Mouse (Mus musculus): Measurements from ENCODE around the gene Haspin. TPM values are rescaled to one million over a fixed set of nuclear protein-coding genes. Genes with fewer than 3 reads are reported as not detected.

Haspin gene
- polyA plus RNA-seq (2017; shearing (Covaris generic)), result 5.8 TPM

DNA sequence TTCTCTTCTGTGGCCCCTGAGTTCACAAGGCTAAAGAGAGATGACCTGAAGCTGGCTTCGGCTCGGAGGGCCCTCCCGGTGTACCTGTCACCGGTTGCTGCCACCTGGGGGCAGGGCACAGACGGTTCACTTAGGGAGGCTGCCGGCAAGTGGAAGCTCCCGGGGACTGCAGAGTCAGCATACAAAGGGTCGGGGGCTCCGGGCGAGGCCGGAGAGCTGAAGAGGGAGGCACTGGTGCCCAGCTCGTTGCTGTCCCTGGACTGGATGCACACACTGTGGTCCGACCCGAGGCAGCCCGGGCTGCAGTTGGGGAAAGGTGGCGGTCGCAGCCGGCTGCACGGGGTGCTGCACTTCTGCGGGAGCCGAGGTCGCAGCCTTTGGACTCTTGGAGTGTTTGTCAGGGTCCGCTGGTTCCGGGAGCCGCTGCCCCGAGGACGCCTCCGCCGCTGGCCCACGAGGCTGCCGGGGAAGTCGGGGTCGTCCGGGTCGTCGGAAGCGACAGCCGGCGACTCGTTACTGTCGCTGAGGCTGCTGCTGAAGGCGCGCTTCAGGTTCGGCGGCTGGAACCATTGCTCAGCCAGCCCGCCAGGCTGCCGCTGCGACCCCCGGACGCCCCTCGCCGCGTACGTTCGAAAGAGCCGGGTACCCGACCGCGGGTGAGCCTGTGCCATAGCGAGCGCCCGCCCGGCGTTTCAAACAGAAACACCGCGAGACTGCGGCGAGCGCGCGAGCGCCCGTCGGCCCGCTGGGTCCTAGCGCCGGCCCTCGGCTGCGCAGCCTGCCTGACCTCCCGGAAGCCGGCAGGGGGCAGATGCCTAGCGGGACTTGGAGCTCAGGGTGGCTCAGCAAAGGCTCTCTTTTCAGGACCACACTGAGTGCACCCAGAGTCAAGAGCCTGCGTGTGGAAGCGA lies at the start of gene Haspin:
Gene Haspin (minus strand): TSS at position 704 of the 911 bp plus-strand sequence.

DNA sequence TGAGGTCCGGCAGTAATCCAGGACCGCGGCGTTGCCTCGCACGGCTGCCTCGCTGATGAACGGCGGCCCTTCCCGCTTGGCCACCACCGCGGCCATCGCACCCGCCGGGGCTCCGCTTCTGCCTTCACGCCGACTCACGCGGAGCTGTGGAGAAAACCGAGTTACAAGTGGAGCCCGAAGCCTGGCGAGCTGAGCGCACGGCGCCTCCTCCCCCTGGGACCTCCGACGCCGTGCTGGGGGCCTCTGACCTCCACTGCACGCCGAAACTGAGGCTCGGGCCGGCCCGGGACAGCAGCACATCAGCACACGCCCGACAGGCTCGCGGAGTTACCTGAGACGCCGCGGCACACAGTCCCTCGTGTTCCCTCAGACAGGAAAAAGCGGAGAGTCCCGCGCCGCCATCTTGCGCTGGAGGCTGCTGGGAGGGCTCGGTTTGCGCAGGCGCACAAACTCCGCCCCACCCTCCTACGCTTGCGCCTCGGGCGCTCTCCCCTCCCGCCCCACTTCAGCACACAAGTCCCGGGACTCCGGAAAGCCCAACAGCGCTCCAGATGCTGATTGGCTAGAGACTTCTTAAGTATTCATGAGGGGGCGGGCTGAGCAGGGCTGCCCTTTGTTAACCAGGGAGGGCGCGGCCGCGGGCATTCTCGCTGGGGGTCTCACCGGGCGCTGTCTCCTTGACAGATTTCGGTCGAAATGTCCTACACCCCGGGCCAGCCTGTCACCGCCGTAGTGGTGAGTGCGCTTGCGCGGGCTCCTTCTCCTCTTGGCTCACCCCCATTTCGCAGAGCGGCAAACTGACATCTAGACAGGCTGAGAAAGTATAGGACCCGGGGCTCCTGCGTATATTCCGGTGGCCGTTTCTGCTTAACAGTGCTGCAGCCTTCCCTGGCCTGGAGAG lies 38.8 kb upstream of the Haspin start, which contains the start of the genes Emc6 and Tax1bp3:
Gene Emc6 (minus strand): TSS at position 430 of the 901 bp plus-strand sequence.
Gene Tax1bp3 (plus strand): TSS at position 476 of the 901 bp plus-strand sequence.

DNA sequence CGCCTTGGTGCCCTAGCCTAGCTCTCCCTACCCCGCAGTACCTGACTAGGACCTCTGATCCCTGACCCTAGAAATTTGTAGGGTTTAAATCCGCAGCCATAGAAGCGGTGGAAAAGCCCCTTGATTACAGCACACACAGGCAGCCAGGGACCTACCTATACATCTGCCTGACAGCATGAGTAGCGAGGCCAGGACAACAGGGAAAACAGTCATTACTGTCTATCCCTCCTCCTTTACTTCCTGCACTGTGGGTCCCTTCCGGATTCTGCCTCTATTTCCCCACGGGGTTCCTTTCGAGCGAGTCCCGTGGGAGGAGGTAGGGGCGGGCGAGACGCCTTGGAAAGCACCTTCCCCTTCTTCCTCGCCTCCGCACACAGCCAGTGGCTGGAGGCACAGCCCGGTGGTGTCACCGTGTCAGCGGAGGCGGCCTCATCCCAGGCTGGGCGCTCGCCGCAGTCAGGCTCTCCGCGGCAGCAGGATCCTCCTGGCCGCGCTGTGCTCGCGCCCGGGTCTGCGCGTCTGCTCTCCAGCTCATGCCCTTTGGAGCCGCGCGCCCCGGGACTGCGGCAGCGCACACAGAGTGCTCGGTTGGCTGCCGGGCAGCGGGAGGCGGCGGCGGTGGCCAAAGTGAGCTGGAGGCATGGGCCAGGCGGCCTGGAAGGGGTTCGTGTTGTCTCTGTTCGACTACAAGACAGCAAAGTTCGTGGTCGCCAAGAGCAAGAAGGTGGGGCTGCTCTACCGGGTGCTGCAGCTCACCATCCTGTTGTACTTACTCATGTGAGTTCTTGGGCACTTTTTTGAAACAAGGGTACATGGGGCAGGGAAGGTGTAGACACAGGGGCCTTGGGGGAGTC lies 22.1 kb upstream of the Haspin start, which contains the start of gene P2rx5:
Gene P2rx5 (plus strand): TSS at position 465 of the 854 bp plus-strand sequence.

DNA sequence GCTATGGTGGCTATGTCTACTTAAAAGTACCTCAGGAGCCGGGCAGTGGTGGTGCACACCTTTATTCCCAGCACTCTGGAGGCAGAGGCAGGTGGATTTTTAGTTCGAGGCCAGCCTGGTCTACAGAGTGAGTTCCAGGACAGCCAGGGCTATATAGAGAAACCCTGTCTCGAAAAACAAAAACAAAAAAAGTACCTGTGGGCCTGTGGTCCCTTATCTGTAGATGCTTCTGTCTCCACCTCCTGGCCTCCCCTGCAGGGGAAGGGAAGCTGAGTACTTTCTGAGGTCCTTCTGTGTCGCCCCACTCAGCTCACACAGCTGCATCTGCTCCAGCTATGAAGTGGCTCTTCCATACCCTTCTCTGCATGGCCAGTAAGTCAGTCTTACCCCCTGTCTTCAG lies 47.8 kb downstream of the Haspin start, which contains the start of gene Itgae:
Gene Itgae (plus strand): TSS at position 301 of the 400 bp plus-strand sequence.

Other genes with a start within 250 kb of the Haspin start
- gene Atp2a3, start 177.1 kb downstream of the Haspin start, polyA plus RNA-seq (2017; shearing (Covaris generic)), result 182 TPM
- gene P2rx1, start 139.2 kb downstream of the Haspin start, polyA plus RNA-seq (2017; shearing (Covaris generic)), result not detected
- gene Camkk1, start 119.3 kb downstream of the Haspin start, polyA plus RNA-seq (2017; shearing (Covaris generic)), result 9.6 TPM
- 12.7 TPM for gene Ncbp3, start 90.5 kb downstream of the Haspin start, polyA plus RNA-seq (2017; shearing (Covaris generic))
- 46.7 TPM for gene Itgae, start 47.7 kb downstream of the Haspin start, polyA plus RNA-seq (2017; shearing (Covaris generic))
- not detected for gene P2rx5, start 22.1 kb upstream of the Haspin start, polyA plus RNA-seq (2017; shearing (Covaris generic))
- gene Emc6, start 38.7 kb upstream of the Haspin start, polyA plus RNA-seq (2017; shearing (Covaris generic)), result 38.2 TPM
- 33.1 TPM for gene Tax1bp3, start 38.8 kb upstream of the Haspin start, polyA plus RNA-seq (2017; shearing (Covaris generic))
- 17.8 TPM for gene Ctns, start 60.7 kb upstream of the Haspin start, polyA plus RNA-seq (2017; shearing (Covaris generic))
- gene Shpk, start 61.2 kb upstream of the Haspin start, polyA plus RNA-seq (2017; shearing (Covaris generic)), result 11.7 TPM
- not detected for gene Trpv1, start 96.0 kb upstream of the Haspin start, polyA plus RNA-seq (2017; shearing (Covaris generic))
- not detected for gene Trpv3, start 129.1 kb upstream of the Haspin start, polyA plus RNA-seq (2017; shearing (Covaris generic))
- not detected for gene Aspa, start 191.3 kb upstream of the Haspin start, polyA plus RNA-seq (2017; shearing (Covaris generic))
- not detected for gene Gm49340, start 191.4 kb upstream of the Haspin start, polyA plus RNA-seq (2017; shearing (Covaris generic))
- gene Spata22, start 191.4 kb upstream of the Haspin start, polyA plus RNA-seq (2017; shearing (Covaris generic)), result not detected
- gene Olfr20, start 212.5 kb upstream of the Haspin start, polyA plus RNA-seq (2017; shearing (Covaris generic)), result not detected
- gene Olfr376, start 233.0 kb upstream of the Haspin start, polyA plus RNA-seq (2017; shearing (Covaris generic)), result 0.29 TPM

Measured in CD4-positive, CD25-positive, alpha-beta regulatory T cell, adult 9 weeks (primary cell).